Mouse (Mus musculus) kidney, adult 18-20 months (tissue): ENCODE results near the gene Epop.
A peak's percentile ranks its signal among the peaks of the same experiment; 100 is the strongest.

ENCODE experiments used
- DNase-seq: peaks from one replicate; pipeline ENCODE4 v3.0.0; 2021

Epop gene

GRCm38 (mm10) chr11:97629576-97629975 is at the start of gene Epop:
Gene Epop (minus strand): TSS chr11:97629702.
- peak; percentile 83 for DNase-seq

GRCm38 (mm10) chr11:97678301-97678700 is 48.8 kb upstream of the Epop start:
- no peak for DNase-seq

- no peak for DNase-seq
These were observed 48.3 kb upstream of the Epop start for GRCm38 (mm10) chr11:97677842-97678241.

GRCm38 (mm10) chr11:97677381-97677780 is 47.9 kb upstream of the Epop start:
- DNase-seq: no peak

- DNase-seq: no peak
These were observed 46.7 kb upstream of the Epop start for GRCm38 (mm10) chr11:97676050-97676754.

- no peak for DNase-seq
These were observed 43.6 kb upstream of the Epop start for GRCm38 (mm10) chr11:97673148-97673547.

GRCm38 (mm10) chr11:97671177-97671527 is 41.6 kb upstream of the Epop start:
- no peak for DNase-seq

GRCm38 (mm10) chr11:97670234-97671176 is 41.0 kb upstream of the Epop start:
- no peak for DNase-seq

GRCm38 (mm10) chr11:97669829-97670228 is 40.3 kb upstream of the Epop start:
- DNase-seq: peak; percentile 37

- DNase-seq: no peak
These were observed 39.8 kb upstream of the Epop start for GRCm38 (mm10) chr11:97669268-97669667.

- DNase-seq: no peak
These were observed 38.7 kb upstream of the Epop start for GRCm38 (mm10) chr11:97668160-97668559.

- DNase-seq: no peak
These were observed 37.3 kb upstream of the Epop start for GRCm38 (mm10) chr11:97666794-97667193.

- DNase-seq: no peak
These were observed 36.7 kb upstream of the Epop start for GRCm38 (mm10) chr11:97666221-97666620.

GRCm38 (mm10) chr11:97665431-97665830 is 35.9 kb upstream of the Epop start:
- no peak for DNase-seq

- DNase-seq: peak; percentile 34
These were observed 35.3 kb upstream of the Epop start for GRCm38 (mm10) chr11:97664771-97665240.

GRCm38 (mm10) chr11:97664339-97664665 is 34.8 kb upstream of the Epop start:
- no peak for DNase-seq

- peak; percentile 70 for DNase-seq
These were observed 34.2 kb upstream of the Epop start for GRCm38 (mm10) chr11:97663528-97664338.

- DNase-seq: peak; percentile 80
These were observed 33.5 kb upstream of the Epop start, which contains the start of gene Mllt6 for GRCm38 (mm10) chr11:97662893-97663527. Gene Mllt6 (plus strand): TSS chr11:97663414.

GRCm38 (mm10) chr11:97662207-97662892 is 32.8 kb upstream of the Epop start:
- peak; percentile 77 for DNase-seq

GRCm38 (mm10) chr11:97661648-97662133 is 32.2 kb upstream of the Epop start:
- DNase-seq: peak; percentile 87

- DNase-seq: no peak
These were observed 31.5 kb upstream of the Epop start for GRCm38 (mm10) chr11:97660734-97661647.
